42 mouse cellular contexts compared by ENCODE assay signal in the genomic region with DNA sequence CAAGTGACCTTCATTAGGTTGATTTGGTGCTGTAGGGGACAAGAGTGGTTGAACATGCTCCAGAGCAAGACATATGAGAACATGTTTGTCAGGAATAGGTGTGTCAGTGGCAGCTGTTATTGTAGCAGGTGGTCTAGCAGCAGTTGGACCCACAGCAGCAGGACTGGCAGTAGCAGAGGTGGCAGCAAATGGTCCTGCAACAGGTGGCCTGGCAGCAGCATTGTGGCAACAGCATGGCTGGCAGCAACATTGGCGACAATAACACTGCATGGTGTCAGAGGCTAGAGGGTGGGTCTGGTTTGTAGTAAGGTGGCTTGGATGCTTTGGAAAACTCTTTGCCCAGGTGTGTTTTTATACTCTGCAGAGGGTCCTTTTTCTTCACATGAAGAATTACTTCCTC. TPM values are rescaled to one million over a fixed set of nuclear protein-coding genes. Genes with fewer than 3 reads are reported as not detected.
"Had no signal": no experiment of that assay in that cellular context is flagged by ENCODE, and none has a peak within 500 bp of the region (broad histone marks: within the 10 kb centered on the region; RNA-seq: fewer than 3 reads in every experiment).

No protein-coding gene starts in this region.

- H3K4me3 ChIP-seq: gastrocnemius, adult 2 months; heart, embryonic 10.5 days; heart, embryonic 13.5 days; heart, embryonic 15.5 days; hindbrain, embryonic 13.5 days; hindbrain, embryonic 15.5 days; kidney, embryonic 15.5 days; limb, embryonic 13.5 days; limb, embryonic 15.5 days; liver, embryonic 12.5 days had no signal

- ATAC-seq: hindbrain, postnatal 0 days; intestine, embryonic 16.5 days; liver, embryonic 12.5 days had no signal

- H3K36me3 ChIP-seq: heart, embryonic 10.5 days; heart, embryonic 13.5 days; heart, embryonic 15.5 days; hindbrain, embryonic 13.5 days; hindbrain, embryonic 15.5 days; kidney, embryonic 15.5 days; limb, embryonic 13.5 days; limb, embryonic 15.5 days; liver, embryonic 12.5 days had no signal

- H3K4me2 ChIP-seq: heart, embryonic 13.5 days; heart, embryonic 15.5 days; hindbrain, embryonic 13.5 days; hindbrain, embryonic 15.5 days; kidney, embryonic 15.5 days; limb, embryonic 13.5 days; limb, embryonic 15.5 days; liver, embryonic 12.5 days had no signal

- DNase-seq: gastrocnemius, adult 2 months; gastrocnemius, postnatal 10 days; gastrocnemius, postnatal 36 days; heart, adult 18-20 months; heart, postnatal 14 days; heart, postnatal 36 days; kidney, adult 11 months; kidney, adult 2 months; kidney, adult 9 months; kidney, postnatal 14 days; kidney, postnatal 36 days; layer of hippocampus, adult 9-11 months; layer of hippocampus, postnatal 36 days had no signal

- H3K27me3 ChIP-seq: heart, embryonic 13.5 days; heart, embryonic 15.5 days; hindbrain, embryonic 13.5 days; hindbrain, embryonic 15.5 days; kidney, embryonic 15.5 days; limb, embryonic 13.5 days; limb, embryonic 15.5 days; liver, embryonic 12.5 days had no signal

- H3K27ac ChIP-seq: gastrocnemius, adult 2 months; heart, embryonic 10.5 days; heart, embryonic 13.5 days; heart, embryonic 15.5 days; hindbrain, embryonic 13.5 days; hindbrain, embryonic 15.5 days; hindbrain, postnatal 0 days; kidney, embryonic 15.5 days; kidney, postnatal 0 days; limb, embryonic 13.5 days; limb, embryonic 15.5 days; liver, embryonic 12.5 days; liver, embryonic 14.5 days had no signal

RNA-seq across cellular contexts. Expression of gene Gm14180, which starts 15.3 kb away (rescaled TPM):
- total RNA-seq: gastrocnemius, adult 2 months; gastrocnemius, postnatal 10 days; gastrocnemius, postnatal 36 days; heart, adult 18-20 months; heart, adult 8-10 months; heart, postnatal 14 days; heart, postnatal 36 days; hematopoietic stem cell, adult 5-6 weeks; hindbrain, postnatal 0 days; layer of hippocampus, adult 18-20 months; layer of hippocampus, adult 8-10 months; layer of hippocampus, postnatal 14 days; layer of hippocampus, postnatal 36 days; left cerebral cortex, adult 18-20 months; left cerebral cortex, postnatal 14 days; left cerebral cortex, postnatal 36 days; liver, adult 2 months had no signal
- polyA plus RNA-seq: frontal cortex, adult 2 months; gonadal fat pad, adult 2 months; heart, embryonic 10.5 days; heart, embryonic 13.5 days; heart, embryonic 15.5 days; heart, postnatal 0 days; hindbrain, embryonic 11.5 days; hindbrain, embryonic 13.5 days; hindbrain, embryonic 15.5 days; hindbrain, postnatal 0 days; intestine, embryonic 14.5 days; intestine, embryonic 16.5 days; kidney, adult 2 months; kidney, embryonic 15.5 days; kidney, postnatal 0 days; large intestine, adult 2 months; limb, embryonic 11.5 days; limb, embryonic 13.5 days; limb, embryonic 15.5 days; liver, adult 2 months; liver, embryonic 12.5 days; liver, embryonic 14.5 days had no signal

RNA-seq across cellular contexts. Expression of gene Gm14190, which starts 28.2 kb away (rescaled TPM):
- total RNA-seq: gastrocnemius, adult 2 months; gastrocnemius, postnatal 10 days; gastrocnemius, postnatal 36 days; heart, adult 18-20 months; heart, adult 8-10 months; heart, postnatal 14 days; heart, postnatal 36 days; hematopoietic stem cell, adult 5-6 weeks; hindbrain, postnatal 0 days; layer of hippocampus, adult 18-20 months; layer of hippocampus, adult 8-10 months; layer of hippocampus, postnatal 14 days; layer of hippocampus, postnatal 36 days; left cerebral cortex, adult 18-20 months; left cerebral cortex, postnatal 14 days; left cerebral cortex, postnatal 36 days; liver, adult 2 months had no signal
- polyA plus RNA-seq: frontal cortex, adult 2 months; gonadal fat pad, adult 2 months; heart, embryonic 10.5 days; heart, embryonic 13.5 days; heart, embryonic 15.5 days; heart, postnatal 0 days; hindbrain, embryonic 11.5 days; hindbrain, embryonic 13.5 days; hindbrain, embryonic 15.5 days; hindbrain, postnatal 0 days; intestine, embryonic 14.5 days; intestine, embryonic 16.5 days; kidney, adult 2 months; kidney, embryonic 15.5 days; kidney, postnatal 0 days; large intestine, adult 2 months; limb, embryonic 11.5 days; limb, embryonic 13.5 days; limb, embryonic 15.5 days; liver, adult 2 months; liver, embryonic 12.5 days; liver, embryonic 14.5 days had no signal

RNA-seq across cellular contexts. Expression of gene Krtap4-6, which starts 53.0 kb away (rescaled TPM):
- total RNA-seq: gastrocnemius, adult 2 months; gastrocnemius, postnatal 10 days; gastrocnemius, postnatal 36 days; heart, adult 18-20 months; heart, adult 8-10 months; heart, postnatal 14 days; heart, postnatal 36 days; hematopoietic stem cell, adult 5-6 weeks; hindbrain, postnatal 0 days; layer of hippocampus, adult 18-20 months; layer of hippocampus, adult 8-10 months; layer of hippocampus, postnatal 14 days; layer of hippocampus, postnatal 36 days; left cerebral cortex, adult 18-20 months; left cerebral cortex, postnatal 14 days; left cerebral cortex, postnatal 36 days; liver, adult 2 months had no signal
- polyA plus RNA-seq: frontal cortex, adult 2 months; gonadal fat pad, adult 2 months; heart, embryonic 10.5 days; heart, embryonic 13.5 days; heart, embryonic 15.5 days; heart, postnatal 0 days; hindbrain, embryonic 11.5 days; hindbrain, embryonic 13.5 days; hindbrain, embryonic 15.5 days; hindbrain, postnatal 0 days; intestine, embryonic 14.5 days; intestine, embryonic 16.5 days; kidney, adult 2 months; kidney, embryonic 15.5 days; kidney, postnatal 0 days; large intestine, adult 2 months; limb, embryonic 11.5 days; limb, embryonic 13.5 days; limb, embryonic 15.5 days; liver, adult 2 months; liver, embryonic 12.5 days; liver, embryonic 14.5 days had no signal

RNA-seq across cellular contexts. Expression of gene Gm11595, which starts 54.0 kb away (rescaled TPM):
- total RNA-seq: gastrocnemius, adult 2 months; gastrocnemius, postnatal 10 days; gastrocnemius, postnatal 36 days; heart, adult 18-20 months; heart, adult 8-10 months; heart, postnatal 14 days; heart, postnatal 36 days; hematopoietic stem cell, adult 5-6 weeks; hindbrain, postnatal 0 days; layer of hippocampus, adult 18-20 months; layer of hippocampus, adult 8-10 months; layer of hippocampus, postnatal 14 days; layer of hippocampus, postnatal 36 days; left cerebral cortex, adult 18-20 months; left cerebral cortex, postnatal 14 days; left cerebral cortex, postnatal 36 days; liver, adult 2 months had no signal
- polyA plus RNA-seq: frontal cortex, adult 2 months; gonadal fat pad, adult 2 months; heart, embryonic 10.5 days; heart, embryonic 13.5 days; heart, embryonic 15.5 days; heart, postnatal 0 days; hindbrain, embryonic 11.5 days; hindbrain, embryonic 13.5 days; hindbrain, embryonic 15.5 days; hindbrain, postnatal 0 days; intestine, embryonic 14.5 days; intestine, embryonic 16.5 days; kidney, adult 2 months; kidney, embryonic 15.5 days; kidney, postnatal 0 days; large intestine, adult 2 months; limb, embryonic 11.5 days; limb, embryonic 13.5 days; limb, embryonic 15.5 days; liver, adult 2 months; liver, embryonic 12.5 days; liver, embryonic 14.5 days had no signal

RNA-seq across cellular contexts. Expression of gene Gm11563, which starts 60.0 kb away (rescaled TPM):
- total RNA-seq: gastrocnemius, adult 2 months; gastrocnemius, postnatal 10 days; gastrocnemius, postnatal 36 days; heart, adult 18-20 months; heart, adult 8-10 months; heart, postnatal 14 days; heart, postnatal 36 days; hematopoietic stem cell, adult 5-6 weeks; hindbrain, postnatal 0 days; layer of hippocampus, adult 18-20 months; layer of hippocampus, adult 8-10 months; layer of hippocampus, postnatal 14 days; layer of hippocampus, postnatal 36 days; left cerebral cortex, adult 18-20 months; left cerebral cortex, postnatal 14 days; left cerebral cortex, postnatal 36 days; liver, adult 2 months had no signal
- polyA plus RNA-seq: frontal cortex, adult 2 months; gonadal fat pad, adult 2 months; heart, embryonic 10.5 days; heart, embryonic 13.5 days; heart, embryonic 15.5 days; heart, postnatal 0 days; hindbrain, embryonic 11.5 days; hindbrain, embryonic 13.5 days; hindbrain, embryonic 15.5 days; hindbrain, postnatal 0 days; intestine, embryonic 14.5 days; intestine, embryonic 16.5 days; kidney, adult 2 months; kidney, embryonic 15.5 days; kidney, postnatal 0 days; large intestine, adult 2 months; limb, embryonic 11.5 days; limb, embryonic 13.5 days; limb, embryonic 15.5 days; liver, adult 2 months; liver, embryonic 12.5 days; liver, embryonic 14.5 days had no signal
